Mouse (Mus musculus) limb, embryonic 12.5 days (tissue): Measurements from ENCODE around the gene Mfng. TPM values are rescaled to one million over a fixed set of nuclear protein-coding genes. Genes with fewer than 3 reads are reported as not detected.
A peak's percentile ranks its signal among the peaks of the same experiment; 100 is the strongest.

Source experiments
- ATAC-seq: fragments of 200-750 bp; cut with Nextera tagmentation; 2 replicates; pipeline ENCODE4 v1.8.0; 2017; ENCODE audit warnings: low read depth, moderate TSS enrichment; ENCODE audit not compliant: insufficient number of reproducible peaks, insufficient read depth, low FRiP score, low TSS enrichment
- H3K27ac ChIP-seq: fragments of 300-500 bp; sonication (generic); 2 replicates; pipeline ENCODE4 v1.5.1; 2016; ENCODE audit warnings: mild to moderate bottlenecking, moderate library complexity
- H3K27me3 ChIP-seq: fragments of 300-500 bp; sonication (generic); 2 replicates; pipeline ENCODE4 v1.6.1; 2016; ENCODE audit warnings: mild to moderate bottlenecking, moderate library complexity
- H3K36me3 ChIP-seq: fragments of 300-500 bp; sonication (generic); 2 replicates; pipeline ENCODE4 v1.6.1; 2016; ENCODE audit warnings: mild to moderate bottlenecking, moderate library complexity
- H3K4me1 ChIP-seq: fragments of 300-500 bp; sonication (generic); replicated peaks from 2 replicates; pipeline ENCODE4 v1.6.1; 2016
- H3K4me2 ChIP-seq: fragments of 300-500 bp; sonication (generic); 2 replicates; pipeline ENCODE4 v1.6.1; 2016; ENCODE audit warnings: mild to moderate bottlenecking, moderate library complexity
- H3K4me3 ChIP-seq: fragments of 300-500 bp; sonication (generic); replicated peaks from 2 replicates; pipeline ENCODE4 v1.5.1; 2016; ENCODE audit warnings: mild to moderate bottlenecking
- H3K9ac ChIP-seq: fragments of 300-500 bp; sonication (generic); replicated peaks from 2 replicates; pipeline ENCODE4 v1.6.1; 2016; ENCODE audit warnings: mild to moderate bottlenecking, moderate library complexity
- H3K9me3 ChIP-seq: fragments of 300-500 bp; sonication (generic); 2 replicates; pipeline ENCODE4 v1.6.1; 2016; ENCODE audit warnings: mild to moderate bottlenecking, moderate library complexity
- WGBS: fragments of 180-500 bp; shearing (Covaris S2); methylation state at CpG from one replicate; pipeline ENCODE4 v1.1.7; 2016; 5-methylcytosine and 5-hydroxymethylcytosine counted together
- polyA plus RNA-seq: library from polyadenylated mRNA; unstranded; fragments of >200 nt; fragmentation: Nextera tagmentation; extraction: Ambion mirVana; gene quantifications from 2 replicates; pipeline ENCODE4 v1.2.1, GENCODE M21; 2016

The Mfng gene
- polyA plus RNA-seq, 1 experiment from 2014 or later: 12.1 TPM

DNA sequence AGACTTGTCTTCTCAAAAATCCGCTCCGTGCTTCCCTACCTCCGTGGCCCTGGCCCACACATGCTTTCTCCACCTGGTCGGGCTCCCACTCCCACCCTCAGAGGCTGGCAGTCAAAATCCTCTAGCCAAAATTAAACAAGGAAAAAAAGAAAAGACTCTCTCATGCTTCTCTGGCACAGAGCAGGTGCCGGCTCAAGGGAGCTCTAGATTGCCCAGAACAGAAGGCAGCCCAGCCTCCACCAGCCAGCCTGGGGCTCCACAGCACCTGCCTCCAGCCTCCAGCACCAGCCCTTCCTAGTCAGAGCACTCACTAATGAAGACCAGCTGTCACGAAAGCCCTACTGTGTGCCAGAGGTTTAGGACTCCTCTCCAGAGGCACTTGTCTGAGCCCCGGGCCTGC is 59.5 kb downstream of the Mfng start:
- Histone ChIP-seq H3K4me1 (peaks cover 14% of the 10 kb centered on the region), H3K9ac (no peak overlapping the region), H3K27ac (no peak overlapping the region), H3K4me3 (no peak overlapping the region), H3K27me3 (peaks cover 96% of the 10 kb centered on the region), H3K9me3 (no peaks in the 10 kb centered on the region), H3K4me2 (no peak overlapping the region), H3K36me3 (no peaks in the 10 kb centered on the region)
- 77% methylated on average over 7 of the region's 7 CpGs for WGBS
- ATAC-seq: no peak

DNA sequence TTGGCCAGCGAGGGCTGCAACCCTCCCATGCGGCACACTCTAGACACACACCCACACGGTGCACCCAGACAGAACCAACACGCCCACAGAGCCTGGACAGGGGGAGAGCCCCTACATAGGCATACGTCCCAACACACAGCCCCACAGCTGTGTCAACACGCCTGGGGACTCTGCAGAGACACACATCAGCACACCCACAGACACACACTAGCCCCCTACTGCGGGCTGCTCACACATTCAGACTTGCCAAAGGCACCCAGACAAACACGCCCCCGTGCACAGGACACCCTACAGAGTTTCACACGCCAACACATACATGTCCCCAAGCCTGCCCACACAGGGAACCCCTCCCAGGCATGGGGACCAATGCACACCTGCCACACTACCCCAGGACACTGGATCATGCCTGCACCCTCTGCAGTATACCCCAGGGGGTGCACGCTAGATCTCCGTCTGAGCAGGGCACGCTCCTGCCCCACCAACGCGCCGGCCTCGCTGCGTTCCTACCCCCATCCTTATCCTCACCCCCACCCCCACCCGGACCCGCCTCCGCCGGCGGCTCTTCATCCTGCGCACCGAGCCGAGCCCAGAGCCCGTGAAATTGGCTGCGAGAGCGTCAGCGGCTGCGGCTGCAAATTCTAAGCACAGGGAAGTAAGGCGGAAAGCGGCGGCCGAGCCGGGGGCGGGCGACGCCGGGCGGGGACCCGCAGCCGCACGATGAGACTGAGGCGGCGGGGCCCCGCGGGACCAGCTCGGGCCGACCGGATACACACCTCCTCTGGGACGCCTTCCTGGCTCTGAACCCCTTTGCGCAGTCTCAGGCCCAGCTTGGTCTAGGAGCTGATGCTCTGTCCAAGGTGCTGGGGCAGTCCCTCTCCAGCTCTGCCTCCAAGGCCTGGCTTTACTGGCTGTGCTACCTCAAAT is 60.7 kb downstream of the Mfng start:
- Histone ChIP-seq H3K36me3 (no peaks in the 10 kb centered on the region), H3K9ac (no peak overlapping the region), H3K27me3 (peaks cover 92% of the 10 kb centered on the region), H3K4me3 (peak overlapping the region; percentile 31), H3K4me2 (peak overlapping the region; percentile 51), H3K27ac (no peak overlapping the region), H3K9me3 (no peaks in the 10 kb centered on the region), H3K4me1 (peaks cover 5% of the 10 kb centered on the region)
- ATAC-seq: peak; percentile 47; the same call in 1 of the 2 replicates
- 10% methylated on average over 53 of the region's 53 CpGs for WGBS

DNA sequence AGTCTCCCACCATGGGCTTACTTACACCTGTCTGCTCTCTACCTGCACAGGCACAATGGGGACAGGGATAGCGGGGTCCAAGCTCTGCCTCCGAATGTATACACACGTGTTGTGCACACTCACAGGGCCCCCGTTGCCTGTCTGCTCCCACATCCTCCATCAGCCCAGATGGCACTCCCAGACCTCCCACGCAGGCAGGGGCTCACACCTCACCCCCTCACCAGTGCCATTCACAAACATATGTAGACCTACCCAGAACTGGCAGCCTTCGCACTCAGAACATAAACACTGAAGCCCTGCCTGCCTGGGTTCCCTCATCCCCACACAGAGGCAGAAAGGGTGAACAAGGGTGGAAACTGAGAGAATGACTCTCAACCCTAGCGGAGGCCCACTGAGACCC is 61.3 kb downstream of the Mfng start:
- Histone ChIP-seq H3K9ac (no peak overlapping the region), H3K36me3 (no peaks in the 10 kb centered on the region), H3K27me3 (peaks cover 89% of the 10 kb centered on the region), H3K27ac (no peak overlapping the region), H3K4me2 (no peak overlapping the region), H3K9me3 (no peaks in the 10 kb centered on the region), H3K4me1 (peaks cover 5% of the 10 kb centered on the region), H3K4me3 (no peak overlapping the region)
- ATAC-seq: no peak
- WGBS: 66% methylated on average over 7 of the region's 7 CpGs

DNA sequence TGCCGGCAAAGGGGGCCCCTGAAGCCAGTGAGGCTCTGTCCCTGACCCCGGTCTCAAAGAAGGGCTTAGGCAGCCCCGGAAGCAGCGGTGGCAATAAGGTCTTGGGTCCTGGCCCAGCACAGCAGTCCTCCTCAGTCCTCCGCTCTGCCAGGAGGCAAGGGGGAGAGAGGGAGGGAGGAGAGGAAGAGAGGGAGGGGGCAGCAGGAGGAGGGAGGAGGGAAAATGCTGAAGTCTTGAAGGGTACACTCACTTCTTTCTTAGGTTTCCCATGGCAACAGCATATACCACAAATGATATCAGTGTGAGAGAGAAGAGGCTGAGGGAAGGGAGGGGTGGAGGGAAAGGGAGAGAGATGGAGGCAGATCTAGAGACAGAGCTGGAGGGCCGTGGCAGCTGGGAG is 62.6 kb downstream of the Mfng start:
- Histone ChIP-seq H3K36me3 (no peaks in the 10 kb centered on the region), H3K4me2 (no peak overlapping the region), H3K27ac (no peak overlapping the region), H3K9ac (no peak overlapping the region), H3K4me1 (peaks cover 5% of the 10 kb centered on the region), H3K9me3 (no peaks in the 10 kb centered on the region), H3K4me3 (no peak overlapping the region), H3K27me3 (peaks cover 82% of the 10 kb centered on the region)
- no peak for ATAC-seq
- 52% methylated on average over 6 of the region's 6 CpGs for WGBS

DNA sequence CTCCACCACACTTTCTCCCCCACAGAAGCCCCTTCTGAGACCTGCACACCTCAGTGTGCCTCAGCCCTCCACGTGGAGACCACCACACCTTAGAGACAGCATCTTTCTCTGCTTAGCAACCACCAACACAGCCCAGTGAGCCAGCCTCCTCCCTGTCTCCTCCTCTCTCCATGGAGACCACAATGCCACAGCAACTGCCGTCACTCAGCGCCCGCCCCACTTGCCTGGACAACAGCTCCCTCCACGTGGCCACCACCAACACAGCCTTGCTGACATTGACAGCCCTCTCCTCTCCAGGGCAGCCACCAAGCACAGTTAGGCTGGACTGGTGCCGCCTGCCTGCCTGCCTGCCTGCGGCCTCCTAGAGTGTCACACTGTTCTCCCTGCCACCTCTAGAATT is 63.5 kb downstream of the Mfng start:
- H3K27me3 ChIP-seq: peaks cover 78% of the 10 kb centered on the region
- no peak for ATAC-seq
- WGBS: 33% methylated on average over 7 of the region's 7 CpGs

DNA sequence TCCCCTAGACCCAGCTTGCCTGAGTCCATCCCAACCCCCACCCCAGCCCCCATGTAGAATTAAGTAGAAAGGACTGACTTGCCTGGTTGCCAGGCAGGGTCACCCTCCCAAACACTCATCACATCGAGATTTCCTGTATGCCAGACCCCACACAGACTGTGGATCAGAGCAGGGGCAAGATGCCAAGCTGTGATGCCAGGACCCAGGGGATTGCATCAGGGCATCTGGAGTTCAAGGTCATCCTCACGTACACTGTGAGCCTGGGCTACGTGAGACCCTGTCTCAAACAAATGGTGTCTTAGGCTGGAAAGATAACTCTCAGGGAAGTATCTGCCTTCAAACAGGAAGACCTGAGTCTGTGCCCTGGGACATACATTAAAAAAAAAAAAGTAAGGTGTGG is 66.6 kb downstream of the Mfng start:
- Histone ChIP-seq H3K9me3 (no peaks in the 10 kb centered on the region), H3K4me2 (no peak overlapping the region), H3K4me1 (no peaks in the 10 kb centered on the region; the same call in 1 of the 2 replicates), H3K9ac (no peak overlapping the region), H3K4me3 (no peak overlapping the region), H3K36me3 (no peaks in the 10 kb centered on the region), H3K27me3 (peaks cover 56% of the 10 kb centered on the region), H3K27ac (no peak overlapping the region)
- ATAC-seq: no peak
- WGBS: 63% methylated on average over 3 of the region's 3 CpGs

More for the DNA sequence above, 63.5 kb downstream of the Mfng start:
- no peak overlapping the region for H3K4me2 ChIP-seq
- no peak overlapping the region for H3K4me3 ChIP-seq
- H3K9me3 ChIP-seq: no peaks in the 10 kb centered on the region
- peaks cover 5% of the 10 kb centered on the region for H3K4me1 ChIP-seq
- no peak overlapping the region for H3K27ac ChIP-seq
- H3K36me3 ChIP-seq: no peaks in the 10 kb centered on the region
- H3K9ac ChIP-seq: no peak overlapping the region

Other genes starting within 250 kb of the Mfng start
- gene C1qtnf6, start 242.1 kb downstream of the Mfng start, polyA plus RNA-seq: 14.8 and 20.0 TPM in 2 replicates
- gene Sstr3, start 228.8 kb downstream of the Mfng start, polyA plus RNA-seq: 0.05 TPM in 1 of 2 replicates, not detected in the other
- 5.1 and 6.0 TPM in 2 replicates for gene Rac2, start 200.7 kb downstream of the Mfng start, polyA plus RNA-seq
- gene Cyth4, start 176.4 kb downstream of the Mfng start, polyA plus RNA-seq: 5.1 TPM in 2 replicates
- gene Elfn2, start 54.7 kb downstream of the Mfng start, polyA plus RNA-seq: 0.03 and 0.27 TPM in 2 replicates
- gene Card10, start 29.6 kb upstream of the Mfng start, polyA plus RNA-seq: 3.3 and 4.2 TPM in 2 replicates
- 14.3 and 15.8 TPM in 2 replicates for gene Cdc42ep1, start 69.1 kb upstream of the Mfng start, polyA plus RNA-seq
- not detected in 2 replicates for gene Lgals2, start 82.1 kb upstream of the Mfng start, polyA plus RNA-seq
- 45.9 and 47.4 TPM in 2 replicates for gene Gga1, start 103.7 kb upstream of the Mfng start, polyA plus RNA-seq
- 0.16 and 0.41 TPM in 2 replicates for gene Gm49510, start 126.2 kb upstream of the Mfng start, polyA plus RNA-seq
- gene Sh3bp1, start 126.3 kb upstream of the Mfng start, polyA plus RNA-seq: 37.0 and 40.3 TPM in 2 replicates
- gene Pdxp, start 140.4 kb upstream of the Mfng start, polyA plus RNA-seq: 36.5 and 36.8 TPM in 2 replicates
- gene Lgals1, start 153.2 kb upstream of the Mfng start, polyA plus RNA-seq: 922 and 966 TPM in 2 replicates
- 61.1 and 61.6 TPM in 2 replicates for gene Nol12, start 161.5 kb upstream of the Mfng start, polyA plus RNA-seq
- 37.9 and 42.2 TPM in 2 replicates for gene Triobp, start 174.2 kb upstream of the Mfng start, polyA plus RNA-seq